Mouse (Mus musculus) left cerebral cortex, postnatal 25 days (tissue): ENCODE results near the gene Gusb. TPM values are rescaled to one million over a fixed set of nuclear protein-coding genes. Genes with fewer than 3 reads are reported as not detected.
"Not testable (repeated sequence)": the region's sequence is repeated elsewhere in the genome, so short reads cannot be mapped to it uniquely, and the experiment has no call there.

Source experiments
- DNase-seq, 2 experiments: peaks; one replicate each; pipeline ENCODE4 v3.0.0; 2022; ENCODE audit warnings: low spot score in 2 of 2, mixed read lengths in 1 of 2
- intact Hi-C: fragments of 180-260 bp; cut with DNase I; formaldehyde crosslinking; loops from one replicate; pipeline ENCODE4 v1.15.1; 2025
- total RNA-seq, 2 experiments: library from RNA; stranded (reverse); gene quantifications; 2 replicates each; pipeline ENCODE4 v1.2.3; 2021

The Gusb gene
- total RNA-seq, result 10 to 100 TPM; 11.4 to 11.5 TPM

DNA sequence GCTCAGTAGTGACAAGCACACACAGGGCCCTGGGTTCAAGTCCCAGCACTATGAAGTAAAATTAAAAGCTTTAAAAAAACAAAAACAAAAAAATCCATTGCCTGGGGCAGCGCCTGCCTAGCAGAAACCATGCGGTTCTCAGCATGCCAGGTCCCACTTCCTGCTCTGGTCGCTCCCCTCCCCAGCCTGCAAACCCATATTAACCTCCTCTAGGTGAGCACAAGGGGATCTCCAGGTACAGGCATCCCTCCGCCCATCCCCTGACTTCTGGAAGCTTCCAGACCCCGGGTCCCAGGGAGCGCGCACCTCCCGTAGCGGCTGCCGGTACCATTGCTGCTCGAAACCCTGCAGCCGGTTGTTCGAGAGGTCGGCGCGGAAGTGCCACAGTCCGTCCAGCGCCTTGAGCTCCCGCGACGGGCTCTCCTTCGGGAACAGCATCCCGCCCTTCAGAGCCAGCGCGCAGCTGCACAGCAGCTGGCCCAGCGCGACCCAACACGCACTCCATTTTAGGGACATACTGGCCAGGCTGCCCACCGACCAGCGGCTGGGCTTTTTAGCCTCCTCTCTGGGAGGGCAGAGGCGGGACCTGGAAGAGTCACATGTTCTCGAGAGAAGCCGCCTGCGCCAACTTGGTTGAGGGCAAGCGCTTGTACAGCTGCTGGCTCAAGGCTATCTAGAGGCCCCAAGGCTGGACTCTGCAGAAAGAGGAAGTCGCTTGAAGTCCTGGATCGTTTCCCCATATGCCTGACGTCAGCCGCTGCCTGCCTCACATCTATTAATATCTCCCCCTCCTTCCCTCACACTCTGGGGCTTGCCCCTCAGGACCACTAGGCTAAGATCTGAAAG is at the start of gene Gusb:
Gene Gusb (minus strand): TSS at position 749 of the 846 bp plus-strand sequence.
- intact Hi-C loops, result loop anchor here (5.0 kb wide), 1 partner anchor 35 kb away; no protein-coding TSS in a partner anchor
- DNase-seq, result peak; percentile 69 to 76

DNA sequence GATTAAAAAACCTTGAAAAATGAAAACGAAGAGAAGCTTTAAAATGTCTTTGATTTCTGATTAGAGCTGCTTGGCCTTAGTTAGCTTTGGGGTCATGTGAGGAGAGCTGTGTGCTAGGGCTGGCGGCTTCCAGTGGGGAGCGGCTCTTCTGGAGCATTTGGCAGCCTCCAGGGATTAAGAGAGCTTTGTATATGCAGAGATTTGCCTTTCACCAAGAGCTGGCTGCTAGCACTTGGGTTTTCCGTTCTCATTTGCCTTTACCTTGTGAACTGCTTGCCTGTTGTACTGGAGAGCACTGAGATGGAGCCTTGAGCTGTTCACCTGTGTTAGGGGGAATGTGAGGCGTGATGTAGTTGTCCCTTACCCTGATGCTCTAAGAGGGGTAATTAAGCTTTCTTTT is 49.7 kb upstream of the Gusb start:
- intact Hi-C loops, result no loop called here
- peak in 1 of 2 experiments; percentile 23 for DNase-seq

DNA sequence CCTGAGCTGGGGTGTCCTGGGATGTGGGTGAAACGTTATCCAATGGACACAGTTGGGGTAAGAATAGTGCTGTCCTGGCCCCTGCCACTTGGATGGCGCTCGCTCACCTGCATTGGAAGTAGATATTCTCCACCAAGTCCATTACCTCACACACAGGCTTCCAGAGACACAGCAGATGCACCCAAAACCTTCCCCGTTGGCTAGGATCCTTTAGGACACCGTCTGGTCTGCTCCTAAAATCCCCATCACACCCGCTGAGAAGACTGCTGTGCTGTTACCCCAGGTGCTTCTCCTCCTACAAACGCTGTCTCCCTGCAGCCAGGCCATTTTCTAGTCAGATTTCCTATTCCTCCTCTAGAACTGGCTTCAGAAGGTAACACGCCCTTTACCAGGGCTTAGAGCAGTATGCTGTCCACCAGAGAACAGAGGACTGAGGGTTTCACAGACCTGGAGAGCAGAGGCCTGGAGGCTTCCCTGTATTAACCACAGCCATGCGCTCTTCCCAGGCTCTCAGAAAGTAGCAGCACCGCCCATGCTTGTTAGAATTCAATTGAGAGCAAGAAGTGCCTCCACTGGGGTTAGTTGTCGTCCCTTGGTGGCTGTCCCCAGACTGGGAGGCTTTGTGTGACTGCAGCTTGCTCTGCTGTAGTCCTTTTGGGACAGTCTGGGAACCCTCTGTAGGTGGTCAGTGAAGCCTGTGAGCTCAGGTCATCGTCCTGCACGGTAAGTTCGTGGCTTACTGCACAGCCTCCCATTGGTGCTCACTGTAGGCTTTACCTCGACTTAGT is 48.4 kb upstream of the Gusb start:
- no peak for DNase-seq
- intact Hi-C loops, result no loop called here

DNA sequence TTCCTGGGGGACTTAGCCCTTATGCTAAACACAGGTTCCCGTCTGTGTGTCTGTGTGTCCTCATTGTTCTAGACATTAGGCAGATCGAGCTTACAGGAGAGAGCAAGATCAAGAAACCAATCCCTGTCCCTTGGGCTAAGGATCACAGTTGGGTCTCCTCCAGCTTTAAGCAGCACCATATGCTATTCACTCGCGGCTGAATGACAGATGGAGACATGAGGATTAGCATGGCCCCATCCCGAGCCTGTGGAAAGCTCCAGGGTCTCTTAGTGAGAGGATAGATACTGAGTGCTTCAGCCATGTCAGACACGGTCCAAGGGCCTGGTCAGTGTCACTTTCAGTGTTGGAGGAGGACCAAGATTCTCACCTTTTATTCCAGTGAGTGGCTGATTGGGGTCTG is 47.6 kb upstream of the Gusb start:
- no peak for DNase-seq
- intact Hi-C loops, result no loop called here

DNA sequence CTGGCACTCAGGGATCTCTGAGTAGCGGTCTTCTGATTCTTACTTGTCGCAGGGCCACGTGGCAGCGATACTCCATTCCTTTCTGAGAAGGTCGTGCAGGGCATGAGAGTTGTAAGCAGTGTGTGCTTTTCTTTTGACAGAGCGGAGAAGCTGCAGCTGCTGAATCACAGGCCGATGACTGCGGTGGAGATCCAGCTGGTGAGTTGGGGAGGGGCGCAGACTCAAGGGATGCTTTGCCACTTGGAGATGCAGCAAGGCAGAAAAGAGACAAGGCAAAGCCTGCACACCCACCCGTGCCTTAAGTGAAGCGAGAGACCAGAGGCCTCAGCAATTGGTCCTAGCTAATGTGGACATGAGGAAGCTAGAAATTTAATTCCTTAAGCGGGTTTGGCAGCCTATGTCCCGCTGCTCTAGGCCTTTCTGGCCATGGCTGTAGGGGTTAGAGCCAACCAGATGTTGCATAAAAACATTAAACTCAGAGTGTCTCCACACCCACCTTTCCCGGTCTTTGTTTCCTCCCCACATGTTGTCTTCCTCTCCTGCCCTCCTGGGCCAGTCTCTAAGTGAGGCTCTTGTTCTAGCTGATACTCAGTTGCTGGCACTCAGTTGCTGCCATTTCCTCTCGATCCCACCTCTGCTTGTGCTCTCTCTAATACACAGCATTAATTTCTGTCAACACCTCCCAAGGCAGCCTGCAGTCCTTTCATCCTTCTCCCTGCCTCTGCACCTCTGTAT is 46.1 kb upstream of the Gusb start:
- no peak for DNase-seq
- intact Hi-C loops, result no loop called here

DNA sequence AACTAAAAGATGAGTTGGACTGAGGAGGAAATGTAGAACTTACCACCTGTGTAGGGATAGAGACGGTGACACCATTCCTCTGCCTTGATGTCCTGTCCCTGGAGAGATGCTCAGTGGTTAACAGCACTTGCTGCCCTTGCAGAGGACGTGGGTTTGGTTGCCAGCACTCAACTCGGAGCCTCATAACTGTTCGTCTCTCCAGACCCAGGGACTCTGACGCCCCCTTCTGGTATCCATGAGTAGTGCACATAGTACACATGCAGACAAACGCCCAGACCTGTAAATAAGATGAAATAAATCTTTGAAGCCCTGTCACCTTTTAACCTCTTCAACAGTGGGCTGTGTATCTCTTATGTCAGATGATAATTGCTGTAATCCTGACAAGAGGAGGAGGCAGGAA is 44.2 kb upstream of the Gusb start:
- intact Hi-C loops, result no loop called here
- DNase-seq, result no peak

DNA sequence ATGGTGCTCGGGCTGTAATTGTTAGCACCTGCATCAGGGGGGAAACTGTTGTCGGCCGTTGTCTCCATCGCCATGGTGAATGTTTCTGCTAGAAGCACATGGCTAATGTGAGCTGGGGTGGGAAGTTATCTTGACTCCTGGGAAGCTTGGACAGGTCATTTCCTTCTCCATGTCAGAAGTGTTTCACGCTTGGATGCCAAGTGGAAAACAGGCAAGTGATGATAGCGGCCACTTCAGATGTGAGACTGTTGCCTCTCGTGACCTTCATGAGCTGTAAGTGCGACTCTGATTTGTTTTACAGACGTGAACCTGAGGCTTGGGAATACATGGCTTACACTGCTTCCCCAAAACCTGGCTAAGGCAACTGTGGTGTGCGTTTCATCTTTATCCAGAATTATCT is 43.7 kb upstream of the Gusb start:
- DNase-seq, result no peak
- intact Hi-C loops, result no loop called here

DNA sequence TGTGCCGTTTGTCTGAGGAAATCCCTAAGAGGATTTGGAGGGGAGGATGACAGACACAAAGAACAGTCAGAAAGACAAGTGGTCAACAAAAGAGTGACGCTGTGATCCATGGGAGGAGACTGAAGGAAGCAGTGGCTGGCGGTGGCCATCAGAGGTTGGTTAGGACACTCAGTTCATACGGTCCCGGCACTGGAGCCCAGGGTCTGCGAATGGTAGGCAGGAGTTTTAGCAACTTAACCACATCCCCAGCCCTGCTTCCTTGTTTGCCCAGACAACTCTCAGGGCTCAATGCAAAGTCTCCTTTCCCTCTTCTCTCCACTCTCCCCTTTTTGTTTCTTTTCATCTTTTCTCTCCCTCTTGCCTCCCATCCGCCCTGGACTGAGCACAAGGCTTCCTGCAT is 43.3 kb upstream of the Gusb start:
- DNase-seq, result no peak
- intact Hi-C loops, result no loop called here

DNA sequence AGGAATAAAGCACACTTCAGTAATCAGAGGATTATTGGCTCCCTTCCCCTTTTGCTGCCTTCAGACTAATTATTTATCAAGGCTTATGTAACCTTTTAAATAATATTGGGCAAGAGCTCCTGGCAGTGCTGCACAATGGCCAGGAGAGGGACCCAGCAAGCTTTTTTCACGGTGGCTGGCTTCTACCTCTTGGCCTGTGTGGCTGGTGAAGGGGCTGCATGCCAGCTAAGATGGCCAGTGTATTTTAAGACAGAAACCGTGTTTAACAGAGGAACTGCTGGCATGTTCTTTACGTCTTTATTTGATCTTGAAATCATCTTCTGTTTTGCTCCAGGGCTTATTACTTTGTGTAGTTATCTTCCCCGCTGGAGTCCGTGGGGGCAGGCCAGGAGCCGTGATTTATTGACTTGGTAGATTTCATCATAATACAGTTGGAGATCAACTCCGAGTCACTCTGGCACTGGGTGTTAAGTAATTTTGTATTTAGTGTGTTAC is 41.4 kb upstream of the Gusb start:
- intact Hi-C loops, result loop anchor here (1.0 kb wide), 1 partner anchor 95 kb away; no protein-coding TSS in a partner anchor
- DNase-seq, result peak; percentile 33 to 59

DNA sequence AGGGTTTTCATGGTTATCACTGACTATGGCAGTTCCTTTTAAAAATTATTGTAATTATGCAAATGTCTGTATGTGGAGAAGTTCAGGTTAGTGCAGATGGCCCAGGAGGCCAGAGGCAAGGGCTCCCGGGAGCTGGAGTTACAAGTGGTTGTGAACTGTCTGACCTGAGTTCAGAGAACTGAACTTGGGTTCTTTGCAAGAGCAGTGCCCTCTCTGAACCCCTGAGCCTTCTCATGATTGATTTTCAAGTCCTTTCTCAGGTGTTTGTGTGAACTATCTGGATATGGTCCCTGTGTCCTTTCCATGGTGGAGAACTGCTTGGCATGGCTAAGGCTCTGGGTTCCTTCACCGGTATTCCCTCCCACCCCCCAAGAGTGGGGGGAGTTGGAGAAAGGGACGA is 40.9 kb upstream of the Gusb start:
- DNase-seq, result no peak
- intact Hi-C loops, result loop anchor here (1.0 kb wide), 1 partner anchor 96 kb away; no protein-coding TSS in a partner anchor

DNA sequence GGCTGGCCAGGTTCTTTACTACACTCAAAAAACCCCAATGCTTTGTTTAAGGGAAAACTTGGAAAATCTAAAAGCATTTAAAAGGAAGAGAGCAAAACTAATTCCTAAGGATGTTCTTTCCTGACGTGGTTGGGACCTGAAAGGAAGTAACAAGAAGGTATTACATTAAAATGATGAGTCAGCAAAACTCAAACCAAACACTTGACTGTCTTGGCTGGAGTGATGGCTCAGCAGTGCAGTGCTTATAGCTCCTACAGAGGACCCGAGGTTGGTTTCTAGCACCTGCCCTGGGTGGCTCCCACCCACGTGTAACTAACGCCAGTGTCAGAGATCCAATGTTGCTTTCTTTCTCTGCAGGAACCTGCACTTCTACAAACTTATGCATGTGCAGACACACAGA is 38.4 kb upstream of the Gusb start:
- intact Hi-C loops, result no loop called here
- no peak for DNase-seq

DNA sequence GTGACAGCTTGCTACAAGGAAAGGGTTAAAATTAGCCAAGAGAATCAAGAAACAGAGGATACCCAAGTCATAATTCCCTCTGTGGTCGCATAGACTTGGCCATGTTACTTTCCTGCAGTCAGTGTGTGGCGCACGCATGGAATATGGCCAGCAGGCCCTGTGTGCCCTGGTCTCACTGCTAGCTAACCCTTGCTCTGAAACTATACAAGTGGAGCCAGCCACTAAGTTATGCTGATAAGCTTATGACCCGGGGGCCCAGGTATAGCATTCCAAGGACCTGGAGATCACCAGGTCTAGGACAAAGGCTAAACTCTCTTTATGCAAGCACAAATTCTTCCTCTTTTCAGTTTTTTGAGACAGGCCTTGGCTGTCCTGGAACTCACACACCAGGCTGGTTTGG is 37.9 kb upstream of the Gusb start:
- intact Hi-C loops, result no loop called here
- DNase-seq, result no peak

DNA sequence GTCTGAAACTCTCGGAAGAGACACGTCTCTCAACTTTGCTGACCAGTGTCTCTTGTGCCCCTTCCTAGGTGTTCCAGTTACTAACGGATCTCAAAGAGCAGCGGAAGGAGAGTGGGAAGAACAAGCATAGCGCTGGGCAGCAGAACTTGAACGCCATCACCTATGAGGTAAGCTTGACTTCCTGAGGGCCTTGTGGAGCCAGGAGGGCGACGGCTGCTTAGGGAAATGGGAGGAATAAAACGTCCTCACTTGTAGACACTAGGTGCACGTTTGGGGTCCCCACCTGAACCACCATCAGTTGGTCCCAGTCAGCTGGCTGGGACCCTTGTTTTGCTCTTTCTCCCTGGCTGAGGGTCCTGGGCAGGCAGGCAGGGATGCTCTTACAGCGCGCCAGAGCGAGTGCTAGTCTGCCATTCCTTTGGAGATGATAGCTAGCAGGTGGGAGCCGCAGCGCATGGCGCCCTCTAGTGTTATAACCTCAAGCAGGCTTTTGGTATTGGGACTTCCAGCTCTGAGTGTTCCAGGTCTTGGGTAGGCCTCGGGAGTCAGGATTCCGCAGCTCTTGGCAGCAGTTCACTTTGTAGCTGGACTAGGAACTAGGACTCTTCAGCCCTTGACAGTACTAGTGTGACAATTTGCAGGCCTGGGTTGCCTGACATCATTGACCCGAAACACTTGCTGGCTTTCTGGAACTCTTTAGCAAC is 35.1 kb upstream of the Gusb start:
- DNase-seq, result peak; percentile 53 to 70
- intact Hi-C loops, result loop anchor here (5.0 kb wide), 1 partner anchor 36 kb away; the partner anchor contains the start of gene Gusb

DNA sequence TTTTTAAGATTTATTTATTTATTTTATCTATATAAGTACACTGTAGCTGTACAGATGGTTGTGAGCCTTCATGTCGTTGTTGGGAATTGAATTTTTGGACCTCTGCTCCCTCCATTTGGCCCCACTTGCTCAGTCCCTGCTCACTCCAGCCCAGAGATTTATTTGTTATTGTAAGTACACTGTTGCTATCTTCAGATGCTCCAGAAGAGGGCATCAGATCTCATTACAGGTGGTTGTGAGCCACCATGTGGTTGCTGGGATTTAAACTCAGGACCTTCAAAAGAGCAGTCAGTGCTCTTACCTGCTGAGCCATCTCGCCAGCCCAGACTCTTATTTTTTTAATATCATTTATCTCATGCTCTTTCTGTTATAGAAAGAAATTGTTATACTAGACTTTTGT is 33.5 kb upstream of the Gusb start:
- DNase-seq, result not testable (repeated sequence)
- intact Hi-C loops, result loop anchor here (5.0 kb wide), 1 partner anchor 34 kb away; the partner anchor contains the start of gene Gusb

DNA sequence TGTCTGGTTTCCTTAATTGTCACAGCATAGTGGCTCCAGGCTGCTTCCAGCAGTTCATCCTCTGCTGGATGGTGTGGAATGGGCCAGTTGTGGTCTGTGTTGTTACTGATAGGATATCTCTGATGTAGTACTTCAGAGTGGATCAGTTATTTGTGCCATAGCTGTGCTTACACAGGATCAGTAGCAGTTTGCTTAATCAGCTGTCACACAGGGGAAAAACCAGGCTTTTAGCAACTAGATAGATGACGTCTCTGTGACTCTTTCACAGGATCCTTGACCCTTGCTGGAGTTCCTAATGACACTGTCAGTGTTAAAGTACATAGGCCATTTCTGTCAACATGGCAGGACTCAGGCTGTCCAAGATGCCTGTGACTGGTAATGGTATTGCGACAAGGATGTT is 31.0 kb upstream of the Gusb start:
- intact Hi-C loops, result no loop called here
- DNase-seq, result no peak

DNA sequence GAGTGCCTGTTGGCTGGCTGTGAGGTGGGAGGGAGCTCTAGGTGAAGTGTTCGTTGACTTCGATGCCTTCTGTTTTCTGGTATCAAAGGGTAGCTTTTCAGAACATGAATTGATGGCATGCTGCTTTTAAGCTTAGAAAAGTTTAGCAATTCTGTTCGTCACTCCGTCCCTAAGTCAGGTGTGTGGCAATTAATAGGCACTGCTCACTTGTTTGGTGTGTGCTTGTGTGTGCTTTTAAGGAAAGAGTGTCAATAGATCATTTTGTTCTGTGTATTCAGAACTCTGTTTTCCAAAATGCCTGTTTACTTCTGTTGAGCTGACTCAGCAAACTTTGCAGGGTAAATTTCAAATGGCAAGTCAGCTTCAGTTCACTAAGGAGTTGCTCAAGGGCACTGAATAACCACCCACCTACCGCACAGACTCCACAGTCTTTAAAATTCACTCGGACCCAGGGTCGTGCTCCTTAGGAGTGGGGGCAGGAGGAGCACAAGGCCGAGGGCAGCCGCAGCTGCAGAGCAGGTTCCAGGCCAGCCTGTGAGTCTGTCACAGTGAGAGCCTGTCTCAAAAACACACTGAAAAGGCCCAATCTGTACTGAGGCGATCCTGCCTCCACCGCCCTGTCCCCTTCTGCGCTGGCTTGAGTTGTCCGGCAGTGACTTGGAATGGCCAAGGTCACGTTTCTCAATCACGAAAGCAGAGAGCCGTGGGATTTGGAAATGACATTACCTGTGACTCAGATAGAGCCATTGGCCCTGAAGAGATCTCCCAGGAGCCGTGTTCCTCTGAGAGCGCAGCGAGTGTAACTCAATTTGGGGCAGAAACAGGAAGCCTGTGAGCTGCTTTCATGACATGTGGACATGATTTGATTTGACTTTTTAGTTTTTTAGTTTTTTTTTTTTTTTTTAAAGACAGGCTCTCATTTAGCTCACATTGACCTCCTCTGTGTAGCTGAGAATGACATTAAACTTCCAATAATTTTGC is 28.9 kb upstream of the Gusb start:
- intact Hi-C loops, result no loop called here
- no peak for DNase-seq

DNA sequence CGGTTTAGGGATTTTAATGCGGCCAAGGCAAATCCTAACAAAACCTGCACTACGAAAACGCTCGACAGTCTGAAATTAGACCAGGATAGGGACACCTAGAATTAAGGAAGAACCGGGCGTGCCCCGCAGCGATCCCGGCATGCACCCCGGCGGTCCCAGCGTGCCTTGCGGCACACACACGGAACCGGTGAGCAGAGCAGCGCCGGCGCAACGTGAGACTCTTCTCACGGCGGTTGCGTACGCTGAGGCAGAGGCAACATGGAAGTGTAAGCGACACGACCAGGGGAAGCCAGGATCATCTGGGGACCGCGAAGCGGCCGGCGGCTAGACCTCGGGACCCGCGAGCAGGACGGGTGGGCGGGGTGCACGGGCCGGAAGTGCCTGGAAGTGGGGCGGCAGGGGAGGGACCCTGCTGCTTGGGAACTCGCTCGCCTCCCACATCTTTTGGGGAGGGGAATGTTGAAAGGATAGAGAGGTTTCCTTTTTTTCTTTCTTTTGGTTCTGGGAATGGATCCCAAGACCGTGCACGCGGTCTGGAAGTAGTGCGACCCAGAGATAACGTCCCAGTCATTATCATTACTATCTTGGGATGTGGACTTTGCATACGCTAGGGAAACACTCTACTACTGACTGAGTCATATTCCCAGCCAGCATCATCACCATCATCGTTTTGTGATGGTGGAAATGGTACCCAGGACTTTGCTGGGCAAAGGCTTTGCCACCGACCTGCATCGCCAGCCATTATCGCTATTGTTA is 26.5 kb upstream of the Gusb start, which contains the start of the genes Asl and Crcp:
Gene Asl (minus strand): TSS at position 106 of the 756 bp plus-strand sequence.
Gene Crcp (plus strand): TSS at position 149 of the 756 bp plus-strand sequence.
- DNase-seq, result peak; percentile 90 to 92
- intact Hi-C loops, result no loop called here
